Mouse (Mus musculus) bone marrow macrophage, adult 2 months (primary cell): ENCODE measurements around the gene Fhl2.

Experiments used
- CTCF ChIP-seq: IDR thresholded peaks from 2 replicates; pipeline ENCODE4 v1.5.1; 2012; ENCODE audit warnings: low read depth, mild to moderate bottlenecking, low read length, moderate library complexity
- POLR2A ChIP-seq: IDR thresholded peaks from 2 replicates; pipeline ENCODE4 v1.6.1; 2012; ENCODE audit warnings: mild to moderate bottlenecking, low read depth, low read length, borderline replicate concordance

- TF ChIP-seq CTCF (no peak), POLR2A (no peak)
Observed at GRCm38 (mm10) chr1:43163467-43164418, 33.0 kb downstream of the Fhl2 start.
